Mouse (Mus musculus) spleen, adult 2 months (tissue): ENCODE data around the gene Lrrc8c. TPM values are rescaled to one million over a fixed set of nuclear protein-coding genes. Genes with fewer than 3 reads are reported as not detected.

Experiments
- DNase-seq, 2 experiments: peaks; one replicate each; pipeline versions ENCODE4 v3.0.0 to v3.0.0-alpha.2; 2012 to 2021; ENCODE audit warnings: low spot score in 2 of 2, low read depth in 1 of 2
- H3K27ac ChIP-seq: fragments of 200-500 bp; 2 replicates; pipeline ENCODE4 v1.5.1; 2012; ENCODE audit warnings: low read length, inconsistent platforms; ENCODE audit not compliant: insufficient read depth
- H3K27me3 ChIP-seq: fragments of 200-500 bp; 2 replicates; pipeline ENCODE4 v1.6.1; 2012; ENCODE audit warnings: mild to moderate bottlenecking, moderate library complexity, low read length, inconsistent platforms; ENCODE audit not compliant: control insufficient read depth, insufficient read depth
- H3K36me3 ChIP-seq: fragments of 200-500 bp; 2 replicates; pipeline ENCODE4 v1.6.1; 2012; ENCODE audit warnings: mild to moderate bottlenecking, low read length, inconsistent platforms; ENCODE audit not compliant: control insufficient read depth, insufficient read depth
- H3K4me1 ChIP-seq: fragments of 200-500 bp; 2 replicates; pipeline ENCODE4 v1.6.1; 2011; ENCODE audit warnings: inconsistent platforms; ENCODE audit not compliant: control insufficient read depth, insufficient read depth, insufficient read length
- H3K4me3 ChIP-seq: fragments of 200-500 bp; 2 replicates; pipeline ENCODE4 v1.5.1; 2011; ENCODE audit warnings: mild to moderate bottlenecking, inconsistent platforms; ENCODE audit not compliant: insufficient read depth, insufficient read length; ENCODE audit errors: extremely low read depth
- CTCF ChIP-seq: fragments of 200-500 bp; IDR thresholded peaks from 2 replicates; pipeline ENCODE4 v1.5.1; 2011; ENCODE audit warnings: mild to moderate bottlenecking, inconsistent platforms; ENCODE audit not compliant: insufficient read depth, insufficient read length, insufficient replicate concordance; ENCODE audit errors: extremely low read depth
- POLR2A ChIP-seq: fragments of 200-500 bp; IDR thresholded peaks from 2 replicates; pipeline ENCODE4 v1.6.1; 2011; ENCODE audit warnings: low read depth, low read length, inconsistent platforms
- WGBS: fragments of 180-500 bp; shearing (Covaris S2); methylation state at CpG from one replicate; pipeline ENCODE4 v1.1.7; 2018; 5-methylcytosine and 5-hydroxymethylcytosine counted together
- polyA plus RNA-seq: library from polyadenylated mRNA; depleted of rRNA; stranded (reverse); fragments of >200 nt; gene quantifications from 2 replicates; pipeline ENCODE4 v1.2.3, GENCODE M21; 2012

Gene Lrrc8c
- polyA plus RNA-seq, 1 experiment: 33.9 TPM

DNA sequence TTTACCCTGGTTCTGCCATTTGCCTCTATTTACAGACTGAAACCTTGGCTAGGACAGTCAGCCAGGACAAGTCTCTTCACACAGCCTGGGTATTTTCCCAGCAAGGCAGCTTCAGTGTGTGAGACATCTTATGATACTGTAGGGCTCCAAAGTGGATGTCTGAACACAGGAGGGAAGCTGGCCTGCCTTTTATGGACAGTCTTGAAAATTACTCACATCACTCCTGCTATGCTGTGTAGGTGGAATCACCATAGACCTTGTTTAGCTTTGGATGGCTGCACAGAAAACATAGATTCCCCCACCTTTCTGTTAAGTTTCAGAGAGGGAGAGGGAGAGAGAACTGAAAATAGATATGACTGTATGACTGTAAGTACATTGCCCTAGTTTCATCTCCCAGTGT lies 99.3 kb downstream of the Lrrc8c start:
- TF ChIP-seq CTCF (no peak), POLR2A (no peak)
- no peaks in the 10 kb centered on the region for H3K27me3 ChIP-seq
- H3K36me3 ChIP-seq: no peaks in the 10 kb centered on the region
- H3K27ac ChIP-seq: no peak overlapping the region
- H3K4me1 ChIP-seq: peaks cover 19% of the 10 kb centered on the region
- no peak for DNase-seq
- no peak overlapping the region for H3K4me3 ChIP-seq

DNA sequence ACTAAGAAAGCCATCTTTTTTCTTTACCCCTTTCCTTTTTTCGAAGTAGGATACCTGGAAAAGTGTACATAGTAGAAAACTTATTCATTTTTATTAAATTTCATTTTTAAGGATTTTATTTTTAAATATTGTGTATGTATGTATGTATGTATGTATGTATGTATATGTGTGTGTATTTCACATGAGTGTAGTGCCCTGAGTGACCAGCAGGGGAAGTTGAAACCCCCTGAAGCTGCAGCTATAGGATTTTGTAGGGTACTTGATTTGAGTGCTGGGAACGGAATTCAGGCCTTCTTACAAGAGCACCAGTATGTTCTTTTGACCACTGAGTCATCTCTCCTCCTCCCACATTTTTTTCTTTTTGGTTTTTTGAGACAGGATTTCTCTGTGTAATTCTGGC lies 100.5 kb downstream of the Lrrc8c start:
- no peak for DNase-seq
- Histone ChIP-seq H3K36me3 (no peaks in the 10 kb centered on the region), H3K27ac (no peak overlapping the region), H3K4me3 (no peak overlapping the region), H3K4me1 (peaks cover 18% of the 10 kb centered on the region), H3K27me3 (no peaks in the 10 kb centered on the region)
- 86% methylated on average over 2 of the region's 2 CpGs for WGBS
- no peak for TF ChIP-seq POLR2A
- no peak for TF ChIP-seq CTCF

- H3K4me3 ChIP-seq: no peak overlapping the region
These were observed 101.4 kb downstream of the Lrrc8c start for GRCm38 (mm10) chr5:105620505-105621116.

DNA sequence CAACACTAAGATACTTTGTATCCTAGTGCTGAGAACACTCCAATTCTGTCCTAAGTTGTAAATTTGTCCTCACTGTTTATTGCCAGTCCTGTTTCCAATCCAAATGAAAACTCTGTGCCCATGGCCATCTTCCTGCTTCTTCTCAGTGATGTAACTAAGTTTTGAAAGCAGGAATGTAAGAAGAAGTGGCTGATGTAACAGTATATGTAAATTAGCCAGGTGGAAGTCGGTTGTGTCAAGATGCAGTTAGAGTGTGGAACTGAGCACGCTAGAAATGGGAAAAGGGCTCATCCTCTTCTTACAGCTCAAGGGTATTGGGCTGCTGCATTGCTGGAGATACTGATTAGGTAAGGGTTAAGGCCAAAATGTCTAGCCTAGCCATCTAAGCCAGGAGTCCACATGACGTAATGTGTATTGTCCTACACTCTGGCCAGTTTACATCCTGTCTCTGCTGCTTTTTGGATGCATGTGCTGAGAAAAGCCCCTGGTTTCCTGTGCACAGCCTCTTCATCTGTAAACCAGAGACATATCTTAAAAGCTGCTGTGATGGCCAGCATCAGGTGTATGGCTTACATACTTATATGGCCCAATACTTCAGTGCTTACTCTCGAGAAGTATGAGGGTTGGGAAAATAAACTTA lies 104.0 kb downstream of the Lrrc8c start:
- 44% methylated on average over 4 of the region's 4 CpGs for WGBS
- Histone ChIP-seq H3K36me3 (no peaks in the 10 kb centered on the region), H3K27ac (no peak overlapping the region), H3K27me3 (no peaks in the 10 kb centered on the region), H3K4me3 (no peak overlapping the region), H3K4me1 (peaks cover 11% of the 10 kb centered on the region; the same call in 1 of the 2 replicates)
- TF ChIP-seq POLR2A (no peak), CTCF (no peak)
- DNase-seq: no peak

More at GRCm38 (mm10) chr5:105620505-105621116, 101.4 kb downstream of the Lrrc8c start:
- H3K27ac ChIP-seq: no peak overlapping the region
- H3K27me3 ChIP-seq: no peaks in the 10 kb centered on the region
- WGBS: 50% methylated on average over 6 of the region's 6 CpGs
- H3K4me1 ChIP-seq: peaks cover 16% of the 10 kb centered on the region; the same call in 1 of the 2 replicates
- TF ChIP-seq CTCF (no peak), POLR2A (no peak)
- DNase-seq: no peak
- H3K36me3 ChIP-seq: no peaks in the 10 kb centered on the region

- peaks cover 11% of the 10 kb centered on the region; the same call in 1 of the 2 replicates for H3K4me1 ChIP-seq
- WGBS: 87% methylated on average over 3 of the region's 3 CpGs
- no peak overlapping the region for H3K27ac ChIP-seq
- H3K4me3 ChIP-seq: no peak overlapping the region
- no peaks in the 10 kb centered on the region for H3K36me3 ChIP-seq
- TF ChIP-seq POLR2A (no peak), CTCF (no peak)
- DNase-seq: no peak
- no peaks in the 10 kb centered on the region for H3K27me3 ChIP-seq
These were observed 105.1 kb downstream of the Lrrc8c start for GRCm38 (mm10) chr5:105624257-105624656.

DNA sequence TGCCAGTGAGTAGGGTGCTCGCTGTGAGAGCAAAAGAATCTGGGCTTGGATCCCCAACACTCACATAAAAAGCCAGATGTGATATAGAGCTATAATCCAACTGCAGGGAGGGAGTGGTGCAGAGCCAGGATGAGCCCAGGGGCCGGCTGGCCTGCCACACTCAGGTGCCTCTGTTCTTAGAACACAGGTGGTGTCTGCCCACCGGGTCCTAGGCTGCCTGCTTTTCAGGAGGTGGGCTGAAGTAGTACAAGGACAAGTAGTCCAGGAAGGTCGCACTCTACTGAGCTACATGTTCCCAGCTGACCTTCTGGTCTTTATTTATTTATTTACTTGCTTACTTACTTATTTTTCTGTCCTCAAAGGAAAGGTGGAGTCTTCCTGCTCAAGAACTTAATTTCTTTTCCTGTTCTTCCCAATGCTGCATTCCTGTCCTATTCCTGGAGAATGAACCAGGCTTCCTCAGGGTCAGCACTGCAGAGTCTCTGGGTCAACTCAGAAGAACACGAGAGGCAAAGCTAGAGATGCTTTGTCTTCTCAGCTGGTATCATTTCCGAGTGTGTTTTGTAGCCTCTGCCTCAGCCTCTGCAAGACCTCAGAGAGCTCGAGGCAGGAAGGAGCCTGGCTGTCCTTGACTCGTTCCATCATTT lies 106.4 kb downstream of the Lrrc8c start:
- Histone ChIP-seq H3K4me1 (peaks cover 11% of the 10 kb centered on the region; the same call in 1 of the 2 replicates), H3K4me3 (no peak overlapping the region), H3K27ac (no peak overlapping the region), H3K27me3 (no peaks in the 10 kb centered on the region), H3K36me3 (no peaks in the 10 kb centered on the region)
- no peak for DNase-seq
- 54% methylated on average over 8 of the region's 8 CpGs for WGBS
- TF ChIP-seq POLR2A (no peak), CTCF (no peak)
